Mouse (Mus musculus): Measurements from ENCODE around the gene Pald1. TPM values are rescaled to one million over a fixed set of nuclear protein-coding genes. Genes with fewer than 3 reads are reported as not detected.

Gene Pald1
- 1 to 10 TPM; 4.0 to 7.2 TPM for total RNA-seq (2021)
- long read RNA-seq, experiment 1, full-length matches to known transcripts = 9 of 19 reads
- long read RNA-seq, experiment 1, partial matches to known transcripts = 3 of 19 reads
- long read RNA-seq, experiment 1, other reads (novel, unspliced or antisense) = 7 of 19 reads
- long read RNA-seq, experiment 2, full-length matches to known transcripts = 4 of 9 reads
- long read RNA-seq, experiment 2, partial matches to known transcripts = 1 of 9 reads
- long read RNA-seq, experiment 2, other reads (novel, unspliced or antisense) = 4 of 9 reads

DNA sequence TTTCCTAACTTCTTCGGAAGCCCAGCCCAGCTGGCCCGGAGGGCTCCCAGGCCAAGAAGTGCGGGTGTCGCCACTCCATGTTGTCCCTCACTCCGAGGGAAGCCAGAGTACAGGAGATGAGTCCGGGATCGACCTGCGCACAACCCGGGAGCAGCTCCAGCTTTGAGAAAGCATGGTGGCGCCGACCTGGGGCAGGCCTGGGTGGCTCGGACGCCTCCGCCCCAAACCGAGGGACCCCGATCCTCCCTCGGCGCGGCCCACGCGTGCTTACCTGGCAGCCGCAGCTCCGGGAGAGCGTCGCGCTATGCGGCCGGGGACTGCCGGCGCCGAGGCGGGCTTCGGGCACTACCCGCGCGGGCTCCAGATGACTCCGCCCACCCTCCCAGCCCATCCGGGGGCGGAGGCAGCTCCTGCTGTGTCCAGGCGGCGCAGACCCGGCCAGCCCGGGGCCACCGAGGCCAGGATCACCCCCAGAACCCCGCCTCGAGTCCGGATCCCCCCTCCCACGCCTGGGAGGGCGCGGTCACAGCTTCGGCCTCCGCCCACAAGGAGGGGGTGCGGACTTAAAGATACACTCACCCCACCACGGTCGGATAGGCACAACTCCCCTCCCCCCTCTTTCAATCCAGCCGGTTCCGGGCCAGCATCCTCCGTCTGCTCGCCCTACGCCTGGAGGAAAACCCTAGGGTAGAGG is at the start of gene Pald1:
Gene Pald1, minus strand, starts transcription at position 510 of the 694 bp plus-strand sequence.
- no peak for TF ChIP-seq CTCF (IDR thresholded peaks at IDR 0.05)
- intact Hi-C loops (cut with DNase I) = loop anchor here (5.0 kb wide), 1 partner anchor 41 kb away; no protein-coding TSS in a partner anchor
- peak within 1 kb of the TSS; percentile 89 for H3K4me3 ChIP-seq
- H3K27ac ChIP-seq = peak within 1 kb of the TSS; percentile 91
- peak; percentile 85 for DNase-seq

DNA sequence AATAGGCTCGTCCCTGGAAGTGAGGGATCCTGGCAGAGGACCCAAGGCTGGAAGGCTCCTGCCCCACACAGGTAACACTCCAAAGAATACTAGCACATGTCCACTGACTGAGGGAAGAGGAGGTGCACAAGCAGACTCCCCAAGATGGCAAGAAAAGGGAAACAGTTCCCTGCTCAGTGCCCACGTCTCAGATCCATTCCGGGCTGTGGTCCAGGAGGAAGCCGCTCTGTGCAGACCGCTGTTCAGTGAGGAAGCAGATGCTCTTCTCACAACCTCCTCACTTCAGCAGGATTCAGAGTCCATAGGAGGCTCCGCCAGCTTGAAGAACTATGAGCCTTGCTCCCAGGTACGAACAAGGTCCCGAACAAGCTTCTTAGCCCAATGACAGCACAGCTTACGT is 48.0 kb upstream of the Pald1 start:
- intact Hi-C loops (cut with DNase I) = no loop called here
- no peak for DNase-seq
- no peak overlapping the region for H3K27ac ChIP-seq
- no peak overlapping the region for H3K4me3 ChIP-seq
- TF ChIP-seq CTCF (IDR thresholded peaks at IDR 0.05) = no peak

DNA sequence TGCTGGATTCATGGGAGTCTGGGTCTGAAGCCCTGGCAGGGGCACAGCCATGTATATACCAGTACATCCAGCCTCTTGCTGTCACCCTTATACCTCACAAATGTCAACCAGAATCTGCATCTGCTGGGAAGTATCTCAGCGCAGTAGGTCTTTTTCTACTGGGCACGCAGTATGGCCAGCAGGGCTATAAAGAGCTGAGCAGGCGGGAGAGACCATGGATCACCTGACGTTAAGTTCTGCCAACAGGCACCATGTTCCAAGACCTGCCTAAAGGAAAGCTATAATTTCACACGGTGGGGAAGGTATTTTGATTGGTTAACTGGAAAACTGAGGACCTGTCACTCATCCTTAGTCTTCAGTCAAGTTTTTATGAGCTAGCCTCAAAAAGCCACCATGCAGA is 45.7 kb upstream of the Pald1 start:
- DNase-seq = peak; percentile 64
- intact Hi-C loops (cut with DNase I) = no loop called here

DNA sequence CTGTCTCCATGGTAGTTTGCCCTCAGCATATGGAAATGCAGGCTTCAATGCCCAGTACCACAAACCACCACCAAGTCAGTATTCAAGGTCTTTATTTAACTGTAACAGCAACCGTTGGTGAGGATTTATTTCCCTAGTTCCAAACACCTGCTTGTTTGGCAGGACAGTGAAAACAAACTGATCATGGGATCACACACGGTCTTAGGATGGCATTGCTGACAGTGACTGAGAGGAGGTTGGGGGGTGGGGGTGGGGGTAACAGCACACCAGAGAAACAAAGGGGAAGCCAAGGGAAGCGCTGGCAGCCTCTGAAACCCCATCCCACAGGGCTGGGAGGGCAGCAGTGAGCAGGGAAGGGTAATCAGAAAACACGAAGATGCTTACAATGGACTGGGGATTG is 45.1 kb upstream of the Pald1 start:
- Histone ChIP-seq H3K4me3 (no peak overlapping the region), H3K27ac (peak overlapping the region; percentile 74)
- intact Hi-C loops (cut with DNase I) = no loop called here
- TF ChIP-seq CTCF (IDR thresholded peaks at IDR 0.05) = no peak
- peak; percentile 25 for DNase-seq

More for the DNA sequence above, 45.7 kb upstream of the Pald1 start:
- H3K27ac ChIP-seq = peak overlapping the region; percentile 74
- H3K4me3 ChIP-seq = no peak overlapping the region
- no peak for TF ChIP-seq CTCF (IDR thresholded peaks at IDR 0.05)

DNA sequence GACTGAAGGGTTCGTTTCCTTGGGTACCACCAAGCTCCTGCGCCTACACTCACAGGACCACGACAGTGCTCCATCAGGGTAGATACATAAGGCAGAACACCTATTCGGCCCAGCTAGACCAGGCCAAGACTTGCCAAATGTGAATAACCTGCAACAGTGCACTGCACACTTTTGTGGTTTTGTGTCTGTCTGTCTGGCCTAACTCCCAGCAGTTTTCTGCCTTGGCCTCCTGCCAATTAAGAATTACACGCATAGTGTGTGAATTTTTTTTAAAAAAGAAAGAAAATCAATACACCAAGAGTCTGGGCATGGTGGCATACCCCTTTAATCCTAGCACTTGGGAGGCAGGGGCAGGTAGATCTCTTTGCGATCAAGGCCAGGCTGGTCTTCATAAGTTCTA is 44.6 kb upstream of the Pald1 start:
- Histone ChIP-seq H3K4me3 (no peak overlapping the region), H3K27ac (peak overlapping the region; percentile 74)
- intact Hi-C loops (cut with DNase I) = no loop called here
- no peak for TF ChIP-seq CTCF (IDR thresholded peaks at IDR 0.05)
- DNase-seq = peak; percentile 7

DNA sequence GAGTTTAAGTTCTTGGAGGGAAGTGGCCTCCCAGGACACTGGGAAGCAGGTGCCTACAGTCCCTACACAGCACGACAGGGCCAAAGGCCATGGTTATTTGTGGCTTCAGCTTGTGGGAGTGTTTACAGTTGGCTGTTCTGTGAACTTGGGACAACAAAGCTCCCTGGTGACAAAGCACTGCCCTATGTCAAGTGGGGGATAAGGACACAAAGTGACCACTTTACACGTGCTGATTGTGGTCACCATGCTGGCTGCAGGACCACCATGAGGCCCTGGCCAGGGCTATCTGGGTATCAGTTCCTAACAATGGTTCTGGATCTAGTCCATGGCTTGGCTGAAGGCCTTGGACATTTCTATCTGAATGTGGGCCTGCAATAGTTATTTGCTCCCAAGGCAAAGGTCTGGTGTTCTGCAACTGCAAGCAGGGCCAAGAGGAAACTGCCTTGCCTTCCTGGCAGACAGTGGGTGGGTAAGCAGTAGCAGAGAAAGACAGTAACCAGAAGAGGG is 43.0 kb upstream of the Pald1 start:
- intact Hi-C loops (cut with DNase I) = no loop called here
- H3K27ac ChIP-seq = peak overlapping the region; percentile 74
- H3K4me3 ChIP-seq = 0 out of 2 replicates have a peak overlapping the region, but pooled peaks have one; percentile 21
- DNase-seq = peak; percentile 57
- TF ChIP-seq CTCF (IDR thresholded peaks at IDR 0.05) = no peak

DNA sequence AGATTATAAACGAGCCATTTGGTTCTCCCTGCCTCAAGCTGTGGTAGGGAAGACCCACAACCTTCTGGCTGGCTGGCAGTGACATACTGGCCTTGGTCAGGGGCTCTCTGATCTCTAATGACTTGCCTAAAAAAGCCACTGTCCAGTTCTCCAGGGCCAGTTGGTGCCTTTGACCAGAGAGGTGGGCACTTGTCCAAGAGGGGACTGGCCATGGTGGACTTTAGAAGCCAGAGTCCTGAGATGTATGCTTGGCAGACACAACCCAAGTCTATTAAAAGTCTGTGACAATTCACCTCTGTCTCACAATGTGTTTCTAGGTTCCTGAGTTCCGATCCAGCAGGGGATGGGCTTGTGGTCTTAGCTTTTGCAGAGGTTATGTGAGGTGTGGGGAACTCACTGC is 41.7 kb upstream of the Pald1 start:
- DNase-seq = no peak
- H3K4me3 ChIP-seq = no peak overlapping the region
- intact Hi-C loops (cut with DNase I) = no loop called here
- TF ChIP-seq CTCF (IDR thresholded peaks at IDR 0.05) = no peak
- peak overlapping the region; percentile 74; the same call in 1 of the 2 replicates for H3K27ac ChIP-seq

DNA sequence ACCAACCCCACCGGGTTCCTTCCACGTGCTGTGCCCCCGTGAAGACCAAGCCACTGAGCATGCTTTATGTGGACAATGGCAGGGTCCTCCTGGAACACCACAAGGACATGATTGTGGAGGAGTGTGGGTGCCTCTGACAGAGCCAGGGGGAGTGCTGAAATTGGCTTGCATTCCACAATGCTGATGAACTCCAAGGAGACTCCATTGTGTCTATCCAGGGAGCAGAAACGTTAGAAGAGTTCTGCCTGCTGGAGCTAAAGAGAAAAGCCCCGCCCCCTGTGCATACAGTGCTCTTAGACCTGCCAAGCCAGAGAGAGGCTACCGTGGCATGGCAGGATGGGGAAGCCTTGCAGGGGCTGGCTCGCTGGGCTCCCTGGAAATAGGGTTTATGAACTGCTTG is 41.2 kb upstream of the Pald1 start:
- intact Hi-C loops (cut with DNase I) = no loop called here
- Histone ChIP-seq H3K4me3 (no peak overlapping the region), H3K27ac (peak overlapping the region; percentile 74)
- no peak for TF ChIP-seq CTCF (IDR thresholded peaks at IDR 0.05)
- no peak for DNase-seq

DNA sequence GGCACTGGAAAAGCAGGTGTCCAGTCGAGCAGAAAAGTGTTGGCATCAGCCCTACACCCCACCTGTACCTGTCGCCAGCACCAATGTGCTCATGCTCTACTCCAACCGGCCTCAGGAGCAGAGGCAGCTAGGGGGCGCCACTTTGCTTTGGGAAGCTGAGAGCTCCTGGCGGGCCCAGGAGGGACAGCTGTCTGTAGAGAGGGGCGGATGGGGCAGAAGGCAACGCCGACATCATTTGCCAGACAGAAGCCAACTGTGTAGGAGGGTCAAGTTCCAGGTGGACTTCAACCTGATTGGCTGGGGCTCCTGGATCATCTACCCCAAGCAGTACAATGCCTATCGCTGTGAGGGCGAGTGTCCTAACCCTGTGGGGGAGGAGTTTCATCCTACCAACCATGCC is 40.0 kb upstream of the Pald1 start:
- TF ChIP-seq CTCF (IDR thresholded peaks at IDR 0.05) = peak; percentile 60
- H3K27ac ChIP-seq = no peak overlapping the region
- peak; percentile 75 for DNase-seq
- intact Hi-C loops (cut with DNase I) = no loop called here
- no peak overlapping the region for H3K4me3 ChIP-seq

DNA sequence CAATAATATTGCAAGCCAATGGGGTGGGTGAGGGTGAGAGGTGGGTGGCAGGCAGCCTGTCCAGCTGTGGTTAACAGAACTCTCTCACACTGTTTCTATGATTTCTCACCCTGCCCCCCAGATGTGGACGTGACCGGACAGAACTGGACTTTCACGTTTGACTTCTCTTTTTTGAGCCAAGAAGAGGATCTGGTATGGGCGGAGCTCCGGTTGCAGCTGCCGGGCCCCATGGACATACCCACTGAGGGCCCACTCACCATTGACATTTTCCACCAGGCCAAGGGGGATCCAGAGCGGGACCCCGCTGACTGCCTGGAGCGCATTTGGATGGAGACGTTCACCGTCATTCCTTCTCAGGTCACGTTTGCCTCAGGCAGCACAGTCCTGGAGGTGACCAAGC is 39.5 kb upstream of the Pald1 start:
- TF ChIP-seq CTCF (IDR thresholded peaks at IDR 0.05) = no peak
- H3K4me3 ChIP-seq = no peak overlapping the region
- no peak overlapping the region for H3K27ac ChIP-seq
- intact Hi-C loops (cut with DNase I) = no loop called here
- DNase-seq = no peak

DNA sequence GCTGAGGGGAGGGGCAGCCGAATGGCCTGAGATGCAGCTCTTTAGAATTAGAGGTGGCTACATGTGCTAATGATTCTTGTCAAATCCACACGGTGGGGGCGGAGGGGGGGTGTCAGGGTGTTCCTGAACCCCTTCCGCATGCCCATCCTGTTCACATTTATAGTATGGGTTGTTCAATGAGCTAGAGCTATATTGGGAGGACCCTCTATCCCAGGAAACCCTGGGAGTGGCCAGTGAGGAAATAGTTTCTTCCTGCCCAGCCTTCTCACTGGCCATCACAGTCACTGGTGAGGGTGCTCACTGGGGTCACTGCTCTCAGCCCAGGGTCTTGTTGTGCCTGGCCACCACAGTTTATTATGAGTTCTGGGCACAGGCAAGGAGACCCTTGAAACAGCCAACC is 36.7 kb upstream of the Pald1 start:
- DNase-seq = no peak
- H3K27ac ChIP-seq = peak overlapping the region; percentile 64
- TF ChIP-seq CTCF (IDR thresholded peaks at IDR 0.05) = no peak
- no peak overlapping the region; the same call in 1 of the 2 replicates for H3K4me3 ChIP-seq
- intact Hi-C loops (cut with DNase I) = no loop called here

DNA sequence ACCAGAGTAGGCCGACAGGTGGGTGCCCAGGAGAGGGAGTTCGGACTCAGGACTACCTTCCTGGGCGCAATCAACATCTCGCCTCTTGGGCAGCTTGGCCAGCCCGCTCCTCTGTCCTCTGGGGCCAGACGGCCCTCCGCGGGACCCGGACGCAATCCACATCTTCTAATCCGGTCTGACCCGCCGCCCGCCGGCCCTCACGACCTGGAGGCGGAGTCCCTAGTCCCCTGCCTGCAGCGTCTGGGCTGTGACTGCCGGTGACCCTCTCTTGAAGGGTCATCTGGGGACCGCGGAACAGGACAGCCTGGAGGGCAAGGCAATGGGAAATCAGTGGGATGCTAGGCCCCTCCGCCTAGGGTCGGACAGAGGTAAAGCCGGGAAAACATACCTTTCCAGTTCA is 35.8 kb upstream of the Pald1 start:
- intact Hi-C loops (cut with DNase I) = no loop called here

DNA sequence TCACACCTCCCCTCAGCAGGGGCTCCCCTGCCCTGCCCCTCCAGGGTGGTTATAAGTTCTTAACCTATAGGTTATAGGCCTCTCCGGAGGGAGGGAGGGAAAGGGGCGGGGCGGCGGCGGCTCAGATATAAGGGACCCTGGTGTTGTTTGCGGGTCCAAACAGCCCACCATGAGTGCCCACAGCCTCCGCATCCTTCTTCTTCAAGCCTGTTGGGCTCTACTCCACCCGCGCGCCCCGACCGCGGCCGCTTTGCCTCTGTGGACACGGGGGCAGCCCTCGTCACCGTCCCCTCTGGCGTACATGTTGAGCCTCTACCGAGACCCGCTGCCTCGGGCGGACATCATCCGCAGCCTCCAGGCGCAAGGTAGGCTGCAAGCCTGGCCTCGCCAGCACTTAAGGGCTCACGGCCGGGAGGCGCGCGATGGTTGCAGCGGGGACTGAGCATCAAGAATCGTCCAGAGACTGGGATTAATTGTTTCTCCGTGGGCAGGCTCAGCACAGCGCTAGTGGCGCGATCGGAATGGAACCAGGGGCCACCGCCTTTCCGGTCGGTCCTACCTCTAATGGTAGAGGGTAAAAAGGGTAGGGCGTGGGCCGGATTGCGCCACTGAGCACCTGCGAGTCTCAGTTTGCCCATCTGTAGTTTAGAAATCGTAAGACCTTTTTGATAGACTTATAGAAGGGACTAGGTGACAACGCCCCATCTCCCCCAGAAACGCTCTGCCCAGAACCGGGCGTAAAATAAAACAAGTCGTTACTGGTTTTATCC is 35.0 kb upstream of the Pald1 start:
- DNase-seq = no peak
- TF ChIP-seq CTCF (IDR thresholded peaks at IDR 0.05) = no peak
- Histone ChIP-seq H3K4me3 (peak overlapping the region; percentile 69), H3K27ac (peak overlapping the region; percentile 68)
- intact Hi-C loops (cut with DNase I) = no loop called here

More for the DNA sequence above, 35.8 kb upstream of the Pald1 start:
- H3K27ac ChIP-seq = peak overlapping the region; percentile 64
- DNase-seq = no peak
- H3K4me3 ChIP-seq = peak overlapping the region; percentile 45
- no peak for TF ChIP-seq CTCF (IDR thresholded peaks at IDR 0.05)
